Mouse (Mus musculus) heart, adult 2 months (tissue): ENCODE data around the gene Afdn. TPM values are rescaled to one million over a fixed set of nuclear protein-coding genes. Genes with fewer than 3 reads are reported as not detected.
"Not testable (repeated sequence)": the region's sequence is repeated elsewhere in the genome, so short reads cannot be mapped to it uniquely, and the experiment has no call there.

ENCODE experiments used
- DNase-seq, 2 experiments: peaks; one replicate each; pipeline ENCODE4 v3.0.0; 2021
- H3K27ac ChIP-seq: fragments of 200-600 bp; 2 replicates; pipeline ENCODE4 v1.8.1; 2022
- H3K27me3 ChIP-seq: fragments of 200-500 bp; 2 replicates; pipeline ENCODE4 v1.6.1; 2012; ENCODE audit warnings: mild to moderate bottlenecking, low read length, inconsistent platforms, mixed read lengths; ENCODE audit not compliant: control insufficient read depth, insufficient read depth
- H3K36me3 ChIP-seq: fragments of 200-500 bp; 2 replicates; pipeline ENCODE4 v1.6.1; 2012; ENCODE audit warnings: low read length, inconsistent platforms; ENCODE audit not compliant: control insufficient read depth, insufficient read depth
- H3K4me1 ChIP-seq: fragments of 200-500 bp; 2 replicates; pipeline ENCODE4 v1.6.1; 2011; ENCODE audit warnings: low read length; ENCODE audit not compliant: control insufficient read depth, insufficient read depth
- H3K4me3 ChIP-seq: fragments of 200-600 bp; 2 replicates; pipeline ENCODE4 v1.8.1; 2022
- H3K79me2 ChIP-seq: fragments of 200-500 bp; replicated peaks from 2 replicates; pipeline ENCODE4 v1.6.1; 2012; ENCODE audit warnings: mild to moderate bottlenecking, inconsistent platforms, low read length, moderate library complexity, mixed read lengths; ENCODE audit not compliant: control insufficient read depth, insufficient read depth
- H3K9ac ChIP-seq: fragments of 200-500 bp; 2 replicates; pipeline ENCODE4 v1.6.1; 2012; ENCODE audit warnings: low read depth, mild to moderate bottlenecking, control low read depth, inconsistent platforms, low read length, mixed read lengths
- CTCF ChIP-seq: fragments of 200-600 bp; IDR thresholded peaks from 2 replicates; pipeline ENCODE4 v1.8.1; 2022; ENCODE audit warnings: antibody characterized with exemption, mild to moderate bottlenecking, moderate library complexity
- EP300 ChIP-seq: fragments of 200-500 bp; IDR thresholded peaks from 2 replicates; pipeline ENCODE4 v1.6.1; 2011; ENCODE audit warnings: low read depth, low read length, control low read depth; ENCODE audit not compliant: insufficient read depth
- POLR2A ChIP-seq: fragments of 200-500 bp; IDR thresholded peaks from 2 replicates; pipeline ENCODE4 v1.6.1; 2011; ENCODE audit warnings: mild to moderate bottlenecking, low read depth, low read length, control low read depth; ENCODE audit not compliant: insufficient read depth
- WGBS: fragments of 180-500 bp; shearing (Covaris S2); methylation state at CpG from one replicate; pipeline ENCODE4 v1.1.7; 2018; 5-methylcytosine and 5-hydroxymethylcytosine counted together
- intact Hi-C: fragments of 180-260 bp; cut with DNase I; formaldehyde crosslinking; loops from one replicate; pipeline ENCODE4 v1.15.1; 2025
- polyA plus RNA-seq: library from polyadenylated mRNA; depleted of rRNA; stranded (reverse); fragments of >200 nt; gene quantifications from 2 replicates; pipeline ENCODE4 v1.2.3, GENCODE M21; 2012
- total RNA-seq, 2 experiments: library from RNA; stranded (reverse); gene quantifications; 2 replicates each; pipeline ENCODE4 v1.2.3; 2021

Gene Afdn
- total and polyA plus RNA-seq, 3 experiments = 36.9 to 90.9 (median 60.7) TPM

- peaks cover 2% of the 10 kb centered on the region for H3K36me3 ChIP-seq
- no peak overlapping the region for H3K27ac ChIP-seq
- TF ChIP-seq EP300 (no peak), CTCF (no peak), POLR2A (no peak)
- intact Hi-C loops = no loop called here
- DNase-seq = no peak
- H3K4me1 ChIP-seq = peaks cover 2% of the 10 kb centered on the region; the same call in 1 of the 2 replicates
- no peak overlapping the region for H3K4me3 ChIP-seq
- 18% methylated on average over 1 of the region's 1 CpGs for WGBS
- H3K27me3 ChIP-seq = no peaks in the 10 kb centered on the region
- H3K79me2 ChIP-seq = peaks cover 4% of the 10 kb centered on the region
- no peak overlapping the region for H3K9ac ChIP-seq
These were observed 3.5 kb downstream of the Afdn start for GRCm38 (mm10) chr17:13763819-13764218.

DNA sequence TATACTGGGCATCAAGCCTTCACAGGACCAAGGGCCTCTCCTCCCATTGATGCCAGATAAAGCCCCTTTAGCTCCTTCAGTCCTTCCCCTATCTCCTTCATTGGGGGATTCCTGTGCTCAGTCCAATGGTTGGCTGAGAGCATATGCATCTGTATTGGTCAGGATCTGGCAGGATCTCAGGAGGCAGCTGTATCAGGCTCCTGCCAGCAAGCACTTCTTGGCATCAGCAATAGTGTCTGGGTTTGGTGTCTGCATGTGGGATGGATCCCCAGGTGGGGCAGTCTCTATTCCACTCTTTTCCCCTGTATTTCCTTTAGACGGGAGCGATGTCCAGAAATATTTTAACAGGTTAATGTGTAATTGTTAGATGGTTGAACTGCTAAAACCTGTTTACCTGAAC, 4.6 kb downstream of the Afdn start:
- not testable (repeated sequence) for H3K27ac ChIP-seq, H3K27me3 ChIP-seq, H3K36me3 ChIP-seq, DNase-seq, H3K9ac ChIP-seq, H3K79me2 ChIP-seq, H3K4me3 ChIP-seq, H3K4me1 ChIP-seq
- 60% methylated on average over 2 of the region's 2 CpGs for WGBS
- intact Hi-C loops = loop anchor here (5.0 kb wide), 1 partner anchor 293 kb away; no protein-coding TSS in a partner anchor

DNA sequence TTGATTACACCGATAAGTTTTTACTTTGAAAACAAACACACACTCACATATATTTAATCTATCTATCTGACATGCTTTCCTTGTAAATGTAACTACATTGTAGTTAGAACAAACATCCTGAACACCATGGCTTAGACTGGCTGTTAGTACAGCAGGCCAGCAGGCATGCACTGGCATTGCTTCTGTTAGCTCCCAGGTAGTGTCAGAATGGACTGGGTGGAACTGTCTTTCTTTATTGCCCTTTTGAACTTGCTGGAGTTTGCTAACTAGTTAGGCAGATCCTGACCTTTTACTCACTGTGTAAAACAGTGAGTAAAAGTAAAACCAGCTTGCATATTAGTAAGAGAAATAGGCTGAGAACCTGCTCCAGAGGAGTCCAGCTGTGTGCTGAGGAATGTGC, 8.2 kb downstream of the Afdn start:
- TF ChIP-seq EP300 (no peak), POLR2A (no peak), CTCF (no peak)
- intact Hi-C loops = loop anchor here (5.0 kb wide), 1 partner anchor 296 kb away; no protein-coding TSS in a partner anchor
- WGBS = 95% methylated on average over 1 of the region's 1 CpGs

GRCm38 (mm10) chr17:13769256-13769655, 8.9 kb downstream of the Afdn start:
- 93% methylated on average over 3 of the region's 3 CpGs for WGBS

More for the DNA sequence above, 8.2 kb downstream of the Afdn start:
- peaks cover 2% of the 10 kb centered on the region for H3K4me1 ChIP-seq
- DNase-seq = no peak
- H3K79me2 ChIP-seq = peaks cover 1% of the 10 kb centered on the region
- peaks cover 2% of the 10 kb centered on the region; the same call in 1 of the 2 replicates for H3K36me3 ChIP-seq
- no peaks in the 10 kb centered on the region for H3K27me3 ChIP-seq
- no peak overlapping the region for H3K9ac ChIP-seq
- no peak overlapping the region for H3K4me3 ChIP-seq
- H3K27ac ChIP-seq = no peak overlapping the region

GRCm38 (mm10) chr17:13777676-13778075, 17.3 kb downstream of the Afdn start:
- intact Hi-C loops = no loop called here

More at GRCm38 (mm10) chr17:13769256-13769655, 8.9 kb downstream of the Afdn start:
- Histone ChIP-seq H3K9ac (no peak overlapping the region), H3K79me2 (peaks cover 1% of the 10 kb centered on the region), H3K4me1 (peaks cover 2% of the 10 kb centered on the region), H3K27ac (no peak overlapping the region), H3K27me3 (no peaks in the 10 kb centered on the region), H3K36me3 (peaks cover 2% of the 10 kb centered on the region; the same call in 1 of the 2 replicates), H3K4me3 (no peak overlapping the region)
- peak; percentile 63 for TF ChIP-seq CTCF
- no peak for TF ChIP-seq POLR2A
- intact Hi-C loops = loop anchor here (5.0 kb wide), 1 partner anchor 297 kb away; no protein-coding TSS in a partner anchor
- no peak for DNase-seq

DNA sequence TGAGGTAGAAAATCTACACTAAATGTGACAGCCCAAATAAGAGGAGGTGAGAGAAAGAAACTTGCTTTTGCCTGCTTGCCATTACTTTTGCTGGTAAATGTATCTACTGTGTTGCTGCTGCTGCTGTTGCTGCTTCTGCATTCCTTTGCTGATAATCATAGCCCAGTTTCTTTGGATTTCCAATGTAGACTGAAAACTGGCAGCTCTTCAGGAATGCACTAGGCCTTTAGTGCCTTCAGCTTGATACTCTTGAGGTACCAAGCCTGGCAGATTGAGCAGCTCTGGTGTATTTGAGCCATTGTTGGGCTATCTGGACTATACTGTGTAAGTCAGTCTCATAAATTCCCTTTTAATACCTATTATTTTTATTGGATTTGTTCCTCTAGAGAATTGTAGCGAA, 18.5 kb downstream of the Afdn start:
- H3K27ac ChIP-seq = no peak overlapping the region
- intact Hi-C loops = no loop called here
- TF ChIP-seq POLR2A (no peak), EP300 (no peak), CTCF (no peak)
- WGBS = 91% methylated on average over 1 of the region's 1 CpGs
- H3K9ac ChIP-seq = no peak overlapping the region
- H3K79me2 ChIP-seq = peaks cover 6% of the 10 kb centered on the region
- H3K4me3 ChIP-seq = no peak overlapping the region
- no peaks in the 10 kb centered on the region for H3K27me3 ChIP-seq
- H3K4me1 ChIP-seq = peaks cover 5% of the 10 kb centered on the region
- no peak for DNase-seq
- H3K36me3 ChIP-seq = no peaks in the 10 kb centered on the region; the same call in 1 of the 2 replicates

More at GRCm38 (mm10) chr17:13777676-13778075, 17.3 kb downstream of the Afdn start:
- Histone ChIP-seq H3K36me3 (no peaks in the 10 kb centered on the region; the same call in 1 of the 2 replicates), H3K9ac (no peak overlapping the region), H3K27me3 (no peaks in the 10 kb centered on the region), H3K4me1 (peaks cover 4% of the 10 kb centered on the region), H3K4me3 (no peak overlapping the region), H3K27ac (no peak overlapping the region), H3K79me2 (peaks cover 6% of the 10 kb centered on the region)
- no peak for TF ChIP-seq POLR2A
- TF ChIP-seq EP300 = no peak
- TF ChIP-seq CTCF = no peak
- 21% methylated on average over 2 of the region's 2 CpGs for WGBS
- no peak for DNase-seq
